Mouse (Mus musculus): Measurements from ENCODE around the gene Eif4g1.
"Not testable (repeated sequence)": the region's sequence is repeated elsewhere in the genome, so short reads cannot be mapped to it uniquely, and the experiment has no call there.

The Eif4g1 gene

DNA sequence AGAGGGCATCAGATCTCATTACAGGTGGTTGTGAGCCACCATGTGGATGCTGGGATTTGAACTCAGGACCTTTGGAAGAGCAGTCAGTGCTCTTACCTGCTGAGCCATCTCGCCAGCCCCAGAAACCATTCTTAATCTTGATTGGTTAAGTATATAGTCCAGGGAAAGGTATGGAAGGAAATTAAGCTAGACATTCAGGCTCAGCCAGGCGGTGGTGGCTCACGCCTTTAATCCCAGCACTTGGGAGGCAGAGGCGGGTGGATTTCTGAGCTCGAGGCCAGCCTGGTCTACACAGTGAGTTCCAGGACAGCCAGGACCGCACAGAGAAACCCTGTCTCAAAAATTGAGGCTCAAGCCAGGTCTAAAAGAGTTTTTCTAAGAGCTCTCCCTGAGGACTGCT, at the start of gene Eif4g1:
TSS of gene Eif4g1 (plus strand) at position 301 of the 400 bp plus-strand sequence.
- DNase-seq (ENCODE audit: extremely low read depth, low read depth, low spot score) = not testable (repeated sequence)

GRCm38 (mm10) chr16:20619541-20620398, 48.3 kb upstream of the Eif4g1 start:
- no peak for DNase-seq (ENCODE audit: extremely low read depth, low read depth, low spot score)

DNA sequence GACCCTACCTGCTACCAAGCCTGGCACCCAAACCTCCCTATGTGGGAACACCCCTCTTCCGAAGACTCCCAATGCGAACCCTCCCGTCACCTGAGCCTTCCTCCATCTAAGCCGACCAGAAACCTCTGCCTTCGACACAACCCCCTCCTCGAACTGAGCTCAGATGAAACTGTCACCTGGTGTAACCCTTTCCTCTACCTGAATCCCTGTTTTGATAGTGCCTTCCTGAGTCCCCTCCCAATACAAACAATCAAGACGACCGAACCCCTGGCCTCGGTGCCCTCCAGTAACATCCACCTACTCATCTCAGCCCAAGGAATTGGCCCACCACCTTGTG, 47.7 kb upstream of the Eif4g1 start:
- no peak for DNase-seq (ENCODE audit: extremely low read depth, low read depth, low spot score)

DNA sequence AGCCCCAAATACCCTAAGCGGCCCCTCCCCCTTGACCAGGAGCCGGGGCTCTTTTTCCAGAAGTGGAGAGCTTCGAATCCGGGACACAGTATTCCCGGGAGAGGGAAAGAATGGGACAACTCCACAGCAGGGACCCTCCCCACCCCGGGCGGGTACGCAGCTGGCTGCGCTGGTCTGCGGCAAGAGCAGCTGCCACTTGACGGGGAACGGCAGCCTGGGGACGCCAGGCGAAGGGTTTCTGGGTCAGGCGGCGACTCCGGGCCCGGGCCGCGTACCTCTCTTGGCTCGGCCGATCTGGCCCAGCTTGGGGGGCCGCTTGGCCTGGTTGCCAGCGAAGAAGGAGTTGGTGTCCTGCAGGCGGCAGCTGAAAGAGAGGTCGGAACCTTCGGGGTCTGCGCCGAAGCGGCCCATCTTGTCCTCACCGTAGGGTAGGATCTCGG, 47.3 kb upstream of the Eif4g1 start:
- DNase-seq (ENCODE audit: extremely low read depth, low read depth, low spot score) = no peak

DNA sequence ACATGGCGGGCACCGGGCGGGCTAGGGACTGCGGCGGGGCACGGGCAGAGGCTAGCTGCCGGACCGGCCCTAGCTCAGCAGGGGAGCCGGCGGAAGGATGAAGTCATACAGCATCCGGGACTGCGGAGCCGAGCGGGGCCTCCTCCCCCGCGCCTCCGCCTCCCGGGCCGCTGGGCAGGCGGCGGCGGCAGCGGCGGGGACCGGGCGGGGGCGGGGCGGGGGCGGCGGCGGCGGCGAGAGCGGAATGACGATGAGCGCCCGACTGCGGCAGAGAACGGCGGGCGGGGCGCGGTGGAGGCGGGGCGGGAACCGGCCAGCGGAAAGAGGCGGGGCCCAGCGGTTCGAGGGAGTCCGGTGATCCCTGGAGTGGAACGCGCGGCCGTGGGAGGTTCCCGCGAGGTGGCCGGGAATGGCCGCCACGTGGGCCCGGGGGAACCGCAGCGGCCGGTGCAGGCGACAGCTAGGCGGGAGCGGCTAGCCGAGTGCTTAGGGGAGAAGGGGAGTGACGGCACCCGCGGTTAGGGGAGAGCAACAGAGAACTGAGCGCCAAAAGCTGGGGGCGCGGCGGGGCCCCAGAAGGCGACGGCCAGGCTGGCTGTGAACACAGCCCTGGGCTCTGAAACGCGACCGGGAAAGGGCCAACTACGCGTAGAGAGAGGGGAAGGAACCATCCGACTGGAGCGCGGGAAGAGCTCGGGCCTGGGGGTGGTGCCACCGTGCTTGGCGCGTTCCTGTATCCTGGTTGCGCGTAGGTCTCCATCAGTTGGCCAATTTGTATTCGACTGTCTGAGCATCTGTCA, 46.7 kb upstream of the Eif4g1 start, which contains the start of gene Camk2n2:
TSS of gene Camk2n2 (minus strand) at position 97 of the 800 bp plus-strand sequence.
- DNase-seq (ENCODE audit: extremely low read depth, low read depth, low spot score) = no peak

- no peak for DNase-seq (ENCODE audit: extremely low read depth, low read depth, low spot score)
These were observed 46.0 kb upstream of the Eif4g1 start for GRCm38 (mm10) chr16:20621991-20622685.

DNA sequence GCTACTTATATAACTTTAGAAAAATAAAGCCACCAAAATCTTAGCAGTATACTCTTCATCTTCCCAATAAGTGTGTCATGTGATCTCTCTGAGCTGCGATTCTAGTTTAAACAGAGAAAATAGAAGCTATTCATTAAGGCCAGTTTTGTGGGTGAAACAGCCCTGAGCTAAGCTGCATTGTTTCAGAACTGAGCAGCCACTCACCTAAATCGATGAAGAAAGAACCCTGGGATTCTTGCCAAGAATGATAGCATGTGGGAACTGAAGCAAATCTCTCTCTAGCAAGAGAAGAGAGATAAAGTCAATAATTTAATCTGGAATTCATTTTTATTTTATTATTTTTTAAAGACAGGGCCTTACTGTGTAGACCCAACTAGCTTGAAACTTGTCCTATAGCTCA, 44.9 kb upstream of the Eif4g1 start:
- DNase-seq (ENCODE audit: extremely low read depth, low read depth, low spot score) = no peak

DNA sequence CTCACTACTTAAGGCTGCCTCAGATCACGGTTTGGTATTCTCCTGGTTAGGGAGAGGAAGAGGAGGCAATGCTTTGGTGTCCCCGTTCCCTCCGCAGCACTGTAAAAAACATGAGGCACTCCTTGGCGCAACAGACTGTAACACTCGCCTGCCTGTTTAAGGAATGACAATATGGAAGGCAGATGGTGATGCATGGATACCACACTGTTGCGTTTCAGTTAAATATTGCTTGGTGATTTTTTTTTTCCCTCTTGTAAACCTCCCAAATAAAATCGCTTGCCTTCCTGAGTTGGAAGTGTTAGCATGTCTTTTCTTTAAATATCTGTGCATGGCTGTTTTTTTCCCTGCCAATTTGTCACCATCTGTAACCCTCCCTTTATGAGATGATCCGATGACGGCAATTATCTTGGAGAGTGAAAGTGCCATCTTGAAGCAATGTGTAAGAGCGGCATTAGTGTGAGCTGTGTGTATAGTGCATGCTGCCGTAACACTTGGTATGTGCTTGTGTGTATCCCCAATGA, 39.2 kb upstream of the Eif4g1 start:
- DNase-seq (ENCODE audit: extremely low read depth, low read depth, low spot score) = no peak

DNA sequence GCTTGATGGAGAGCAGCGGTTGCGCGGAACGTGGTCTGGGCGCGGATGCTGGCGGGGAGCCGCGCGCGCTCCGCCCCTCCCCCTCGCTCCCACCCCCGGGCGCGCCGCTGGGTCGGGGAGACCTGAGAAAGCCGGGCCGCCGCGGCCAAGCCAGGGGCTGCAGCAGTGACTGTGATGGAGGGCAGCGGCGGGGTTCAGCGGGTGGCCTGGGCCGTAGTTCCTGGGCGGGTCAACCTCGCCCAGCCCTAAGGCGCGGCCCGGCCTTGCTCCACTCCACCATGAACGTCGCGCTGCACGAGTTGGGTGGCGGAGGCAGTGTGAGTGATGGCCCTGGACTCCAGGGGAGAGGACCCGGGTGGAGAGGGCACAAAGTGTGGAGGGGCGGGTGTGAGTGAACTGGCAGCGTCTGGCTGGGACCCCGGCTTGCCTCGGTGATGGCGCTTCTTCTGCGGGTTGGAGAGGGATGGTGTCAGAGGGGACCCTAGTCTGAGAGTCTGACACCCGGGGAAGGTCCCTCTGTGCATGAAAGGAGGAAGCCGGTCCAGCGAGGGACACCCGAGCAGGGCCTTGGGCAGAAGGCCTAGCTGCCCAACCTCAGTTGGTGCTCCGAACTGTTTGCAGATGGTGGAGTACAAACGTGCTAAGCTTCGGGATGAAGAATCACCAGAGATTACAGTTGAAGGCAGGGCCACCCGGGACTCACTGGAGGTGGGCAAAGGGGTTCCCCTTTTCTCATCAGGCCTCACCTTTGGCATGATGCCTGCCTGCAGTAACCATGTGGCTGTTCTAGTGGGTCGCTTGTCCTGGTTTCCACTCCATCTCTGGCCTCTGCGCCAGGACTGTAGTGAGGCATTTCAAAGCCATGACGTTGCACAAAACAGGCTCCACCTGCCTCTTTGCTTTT, 38.1 kb upstream of the Eif4g1 start, which contains the start of gene Ece2:
TSS of gene Ece2 (plus strand) at position 98 of the 904 bp plus-strand sequence.
- no peak for DNase-seq (ENCODE audit: extremely low read depth, low read depth, low spot score)

GRCm38 (mm10) chr16:20637410-20637809, 30.7 kb upstream of the Eif4g1 start:
- no peak for DNase-seq (ENCODE audit: extremely low read depth, low read depth, low spot score)

GRCm38 (mm10) chr16:20638367-20638766, 29.7 kb upstream of the Eif4g1 start:
- DNase-seq (ENCODE audit: extremely low read depth, low read depth, low spot score) = no peak

GRCm38 (mm10) chr16:20642161-20642560, 26.0 kb upstream of the Eif4g1 start:
- no peak for DNase-seq (ENCODE audit: extremely low read depth, low read depth, low spot score)

DNA sequence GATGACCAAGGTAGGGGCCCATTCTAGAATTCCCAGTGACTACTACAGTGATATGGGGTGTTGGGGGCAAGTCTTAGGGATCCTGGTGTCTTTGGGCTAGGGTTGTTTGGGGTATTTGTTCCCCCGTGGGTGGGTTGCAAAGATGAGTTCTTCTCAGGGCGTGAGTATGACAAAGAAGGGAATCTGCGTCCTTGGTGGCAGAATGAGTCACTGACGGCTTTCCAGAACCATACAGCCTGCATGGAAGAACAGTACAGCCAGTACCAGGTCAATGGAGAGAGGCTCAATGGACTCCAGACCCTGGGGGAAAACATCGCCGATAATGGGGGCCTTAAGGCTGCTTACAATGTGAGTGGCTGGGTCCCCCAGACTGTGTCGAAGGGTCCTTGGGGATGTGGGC, 24.2 kb upstream of the Eif4g1 start:
- no peak for DNase-seq (ENCODE audit: extremely low read depth, low read depth, low spot score)

DNA sequence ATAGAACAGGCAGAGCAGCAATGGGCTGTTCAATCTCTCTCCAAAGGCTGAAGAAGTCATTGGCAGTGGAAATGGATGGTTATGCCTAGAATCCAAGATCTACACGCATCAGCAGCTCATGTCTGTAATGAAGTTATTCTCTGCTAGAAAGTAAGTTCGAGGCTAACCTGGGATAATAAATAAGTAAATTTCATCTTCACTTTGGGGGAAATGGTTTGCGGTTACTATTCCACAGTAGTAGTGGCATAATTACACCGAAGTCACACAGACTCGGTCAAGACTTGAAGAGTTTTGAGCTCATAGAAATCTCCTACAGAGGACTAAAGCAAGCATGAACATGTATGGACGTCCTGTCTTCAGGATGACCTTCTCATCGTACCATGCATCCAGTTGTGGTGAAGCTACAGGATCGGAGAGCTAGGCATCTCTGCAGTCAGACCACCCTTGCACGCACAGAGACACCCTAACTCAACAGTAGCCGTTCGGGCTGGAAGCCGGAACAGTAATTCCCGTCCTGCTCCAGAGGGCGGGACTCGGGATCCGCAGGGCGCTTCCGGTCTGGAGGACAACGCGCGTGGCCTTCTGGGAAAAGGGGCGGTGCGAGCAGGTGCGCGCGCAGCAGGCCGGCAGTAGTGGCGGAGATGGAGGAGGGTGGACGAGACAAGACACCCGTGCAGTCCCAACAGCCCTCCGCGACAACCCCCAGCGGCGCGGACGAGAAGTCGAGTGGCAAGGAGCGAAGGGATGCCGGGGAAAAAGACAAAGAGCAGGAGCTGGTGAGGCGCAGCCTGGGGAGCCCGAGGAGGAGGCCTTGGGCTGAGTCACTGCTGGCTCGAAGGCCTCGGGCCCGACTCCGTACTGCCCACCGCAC, 16.8 kb upstream of the Eif4g1 start, which contains the start of gene Psmd2:
TSS of gene Psmd2 (plus strand) at position 577 of the 871 bp plus-strand sequence.
- DNase-seq (ENCODE audit: extremely low read depth, low read depth, low spot score) = no peak

GRCm38 (mm10) chr16:20651947-20652310, 16.2 kb upstream of the Eif4g1 start:
- DNase-seq (ENCODE audit: extremely low read depth, low read depth, low spot score) = no peak

- DNase-seq (ENCODE audit: extremely low read depth, low read depth, low spot score) = no peak
These were observed 14.8 kb upstream of the Eif4g1 start for GRCm38 (mm10) chr16:20653315-20653714.

DNA sequence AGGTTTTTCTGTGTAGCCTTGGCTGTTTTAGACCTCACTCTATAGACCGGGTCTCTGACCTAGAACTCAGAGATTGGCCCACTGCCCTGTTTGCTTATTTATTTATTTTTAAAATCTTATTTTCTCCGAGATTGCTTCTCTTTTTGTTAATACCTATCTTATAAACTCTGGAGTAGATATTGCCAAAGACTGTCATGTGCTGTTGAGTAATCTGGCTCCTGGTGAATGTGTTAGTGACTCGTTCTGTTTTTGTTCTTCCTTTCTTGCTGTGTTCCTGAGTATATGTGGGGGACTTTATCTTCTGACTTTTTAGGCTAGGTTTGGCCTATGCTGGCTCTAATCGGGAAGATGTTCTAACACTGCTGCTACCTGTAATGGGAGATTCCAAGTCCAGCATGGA, 10.5 kb upstream of the Eif4g1 start:
- no peak for DNase-seq (ENCODE audit: extremely low read depth, low read depth, low spot score)

- no peak for DNase-seq (ENCODE audit: extremely low read depth, low read depth, low spot score)
These were observed 2.2 kb downstream of the Eif4g1 start for GRCm38 (mm10) chr16:20670291-20670690.

DNA sequence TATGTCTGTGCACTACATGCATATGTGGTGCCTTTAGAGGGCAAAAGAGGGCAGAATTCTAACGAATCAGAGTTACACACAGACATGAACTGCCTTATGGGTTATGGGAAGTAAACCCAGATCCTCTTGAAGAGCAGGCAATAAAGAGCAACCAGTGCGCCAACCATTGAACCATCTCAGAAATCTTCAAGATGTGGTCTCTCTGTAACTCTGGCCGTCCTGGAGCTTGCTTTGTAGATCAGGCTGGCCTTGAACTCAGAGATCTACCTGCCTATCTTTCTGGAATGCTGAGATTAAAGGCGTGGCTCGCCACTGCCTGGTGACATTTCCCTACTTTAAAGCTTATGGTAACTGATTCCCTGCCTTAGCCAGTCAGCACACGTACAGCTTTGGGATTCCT, 3.8 kb downstream of the Eif4g1 start:
- no peak for DNase-seq (ENCODE audit: extremely low read depth, low read depth, low spot score)
